Mouse (Mus musculus) CH12.LX (cell line): ENCODE measurements around the gene Chit1. TPM values are rescaled to one million over a fixed set of nuclear protein-coding genes. Genes with fewer than 3 reads are reported as not detected.

Experiments
- DNase-seq: peaks from one replicate; pipeline ENCODE4 v3.0.0-alpha.2; 2013; ENCODE audit errors: extremely low read depth
- H3K27ac ChIP-seq: 2 replicates; pipeline ENCODE4 v1.5.1; 2012; ENCODE audit warnings: low read depth, mild to moderate bottlenecking, control low read depth, moderate library complexity; ENCODE audit not compliant: insufficient read depth
- H3K27me3 ChIP-seq: replicated peaks from 2 replicates; pipeline ENCODE3; 2012; ENCODE audit warnings: inconsistent platforms
- H3K36me3 ChIP-seq, 2 experiments: replicated peaks in 1 of 2; 2 replicates each; pipeline versions ENCODE3 to v1.6.1; 2012; ENCODE audit warnings: inconsistent platforms in 1 of 2, low read length in 1 of 2, mild to moderate bottlenecking in 1 of 2, mixed read lengths in 1 of 2, moderate library complexity in 1 of 2; ENCODE audit not compliant: control insufficient read depth in 1 of 2, insufficient read depth in 1 of 2
- H3K4me1 ChIP-seq, 2 experiments: 2 replicates each; pipeline ENCODE4 v1.6.1; 2012; ENCODE audit warnings: inconsistent platforms in 1 of 2, moderate library complexity in 1 of 2; ENCODE audit not compliant: insufficient read depth in 2 of 2, control insufficient read depth in 1 of 2
- H3K4me2 ChIP-seq: 2 replicates; pipeline ENCODE4 v1.6.1; 2012; ENCODE audit warnings: low read depth, mild to moderate bottlenecking, control low read depth; ENCODE audit not compliant: poor library complexity, insufficient read depth, severe bottlenecking
- H3K4me3 ChIP-seq, 3 experiments: fragments of 150-350 bp in 1 of 3; sonication (generic) in 1 of 3; replicated peaks in 1 of 3; 2 replicates each; pipeline versions ENCODE3 to v1.5.1; 2011 to 2012; ENCODE audit warnings: low read depth in 2 of 3, low read length in 2 of 3, mild to moderate bottlenecking in 2 of 3, moderate library complexity in 2 of 3, control low read depth in 1 of 3, improper control_type of control experiment in 1 of 3, inconsistent platforms in 1 of 3, mixed read lengths in 1 of 3; ENCODE audit not compliant: poor library complexity in 1 of 3
- H3K79me2 ChIP-seq: replicated peaks from 2 replicates; pipeline ENCODE4 v1.6.1; 2012; ENCODE audit warnings: mild to moderate bottlenecking, moderate library complexity; ENCODE audit not compliant: control insufficient read depth, poor library complexity, insufficient read depth, severe bottlenecking; ENCODE audit errors: extremely low read depth
- H3K9ac ChIP-seq: 2 replicates; pipeline ENCODE4 v1.6.1; 2012; ENCODE audit warnings: low read depth, mild to moderate bottlenecking, control low read depth, moderate library complexity; ENCODE audit not compliant: insufficient read depth
- H3K9me3 ChIP-seq: replicated peaks from 2 replicates; pipeline ENCODE3; 2012; ENCODE audit warnings: low read length, inconsistent platforms, mixed read lengths
- BHLHE40 ChIP-seq: IDR thresholded peaks from 2 replicates; pipeline ENCODE4 v1.6.1; 2011; ENCODE audit warnings: mild to moderate bottlenecking, low read depth, low read length, improper control_type of control experiment
- CHD2 ChIP-seq: IDR thresholded peaks from 2 replicates; pipeline ENCODE4 v1.6.1; 2011; ENCODE audit warnings: low read length, improper control_type of control experiment
- E2F4 ChIP-seq: IDR thresholded peaks from 2 replicates; pipeline ENCODE4 v1.6.1; 2011; ENCODE audit warnings: low read depth, low read length, improper control_type of control experiment; ENCODE audit not compliant: insufficient replicate concordance
- ELF1 ChIP-seq: IDR thresholded peaks from 2 replicates; pipeline ENCODE4 v1.6.1; 2014; ENCODE audit warnings: low read depth, mild to moderate bottlenecking, inconsistent platforms, low read length, improper control_type of control experiment
- GABPA ChIP-seq: IDR thresholded peaks from 2 replicates; pipeline ENCODE4 v1.6.1; 2012; ENCODE audit warnings: low read depth, low read length, improper control_type of control experiment, inconsistent platforms; ENCODE audit not compliant: insufficient replicate concordance
- IRF4 ChIP-seq: IDR thresholded peaks from 2 replicates; pipeline ENCODE4 v1.6.1; 2014; ENCODE audit warnings: low read depth, mild to moderate bottlenecking, inconsistent platforms, low read length, improper control_type of control experiment
- JUND ChIP-seq: conservative IDR thresholded peaks from 2 replicates; pipeline ENCODE4 v1.6.1; 2011; ENCODE audit warnings: low read depth, low read length, improper control_type of control experiment
- MAFK ChIP-seq: IDR thresholded peaks from 2 replicates; pipeline ENCODE4 v1.6.1; 2011; ENCODE audit warnings: low read length, improper control_type of control experiment; ENCODE audit not compliant: insufficient replicate concordance
- MAX ChIP-seq: IDR thresholded peaks from 2 replicates; pipeline ENCODE4 v1.6.1; 2011; ENCODE audit warnings: low read length, improper control_type of control experiment
- MAZ ChIP-seq: IDR thresholded peaks from 2 replicates; pipeline ENCODE4 v1.6.1; 2012; ENCODE audit warnings: low read depth, mild to moderate bottlenecking, inconsistent platforms, low read length, improper control_type of control experiment, moderate library complexity
- MEF2A ChIP-seq: IDR thresholded peaks from 2 replicates; pipeline ENCODE4 v1.6.1; 2014; ENCODE audit warnings: low read depth, mild to moderate bottlenecking, inconsistent platforms, low read length, improper control_type of control experiment, borderline replicate concordance
- MXI1 ChIP-seq: IDR thresholded peaks from 2 replicates; pipeline ENCODE4 v1.6.1; 2011; ENCODE audit warnings: mild to moderate bottlenecking, low read depth, low read length, improper control_type of control experiment
- MYC ChIP-seq: IDR thresholded peaks from 2 replicates; pipeline ENCODE4 v1.6.1; 2011; ENCODE audit warnings: low read depth, mild to moderate bottlenecking, improper control_type of control experiment, low read length
- NELFE ChIP-seq: IDR thresholded peaks from 2 replicates; pipeline ENCODE4 v1.6.1; 2011; ENCODE audit warnings: low read depth, low read length, improper control_type of control experiment
- NRF1 ChIP-seq: IDR thresholded peaks from 2 replicates; pipeline ENCODE4 v1.6.1; 2014; ENCODE audit warnings: low read depth, mild to moderate bottlenecking, inconsistent platforms, low read length, improper control_type of control experiment, moderate library complexity
- RAD21 ChIP-seq: IDR thresholded peaks from 2 replicates; pipeline ENCODE4 v1.6.1; 2011; ENCODE audit warnings: low read depth, mild to moderate bottlenecking, low read length, improper control_type of control experiment, moderate library complexity
- SIN3A ChIP-seq: IDR thresholded peaks from 2 replicates; pipeline ENCODE4 v1.6.1; 2012; ENCODE audit warnings: low read length, improper control_type of control experiment, inconsistent platforms
- TCF12 ChIP-seq: IDR thresholded peaks from 2 replicates; pipeline ENCODE4 v1.6.1; 2014; ENCODE audit warnings: low read depth, mild to moderate bottlenecking, inconsistent platforms, low read length, improper control_type of control experiment
- USF1 ChIP-seq: IDR thresholded peaks from 2 replicates; pipeline ENCODE4 v1.6.1; 2014; ENCODE audit warnings: low read depth, mild to moderate bottlenecking, inconsistent platforms, low read length, improper control_type of control experiment
- ZNF384 ChIP-seq: IDR thresholded peaks from 2 replicates; pipeline ENCODE4 v1.6.1; 2012; ENCODE audit warnings: low read depth, low read length, improper control_type of control experiment, inconsistent platforms
- dilution Hi-C: fragments of 300-500 bp; cut with MboI; formaldehyde crosslinking; loops from 2 replicates; pipeline ENCODE4 v1.14.3; 2020; ENCODE audit warnings: low sequenced_read_pairs; ENCODE audit not compliant: extremely low pct_unique_long_range_greater_than_20kb, extremely low pct_ligation_motif_present
- in situ Hi-C: fragments of 300-500 bp; cut with MboI; formaldehyde crosslinking; loops from 3 replicates; pipeline ENCODE4 v1.14.3; 2019; ENCODE audit warnings: low sequenced_read_pairs, low pct_ligation_motif_present, low pct_unique_long_range_greater_than_20kb, mixed read lengths
- polyA plus RNA-seq: library from polyadenylated mRNA; unstranded; fragments of >175 nt; gene quantifications from 2 replicates; pipeline ENCODE4 v1.2.1, GENCODE M21; 2012; ENCODE audit warnings: low read depth; ENCODE audit not compliant: insufficient read length
- total RNA-seq, 2 experiments: library from RNA; depleted of rRNA; stranded (reverse); fragments of 300-350 nt in 1 of 2; fragments of >200 nt in 1 of 2; gene quantifications; 2 replicates each; pipeline ENCODE4 v1.2.3; 2012 to 2014

The Chit1 gene
- total and polyA plus RNA-seq, 3 experiments, result 0.25 to 0.47 (median 0.36) TPM

- Histone ChIP-seq H3K9me3 (peaks cover 4% of the 10 kb centered on the region), H3K27ac (no peak overlapping the region), H3K4me1 (peaks cover 30 to 73% of the 10 kb centered on the region in 2 experiments), H3K27me3 (peaks cover 19% of the 10 kb centered on the region), H3K4me3 (no peak overlapping the region), H3K36me3 (no peaks in the 10 kb centered on the region), H3K9ac (no peak overlapping the region), H3K4me2 (peak overlapping the region; percentile 71; the same call in 1 of the 2 replicates), H3K79me2 (no peaks in the 10 kb centered on the region)
- dilution Hi-C loops, result no loop called here
- in situ Hi-C loops, result no loop called here
- TF ChIP-seq NRF1 (no peak), BHLHE40 (no peak), USF1 (no peak), CHD2 (no peak), ELF1 (no peak), JUND (no peak), E2F4 (no peak), ZNF384 (no peak), IRF4 (no peak), RAD21 (no peak), GABPA (no peak), MYC (no peak), MEF2A (no peak), MAZ (no peak), MAX (no peak), NELFE (no peak), TCF12 (no peak), SIN3A (no peak), MAFK (no peak)
- no peak for DNase-seq
These were observed 49.1 kb upstream of the Chit1 start for GRCm38 (mm10) chr1:134061915-134062314.

GRCm38 (mm10) chr1:134062411-134063085, 48.5 kb upstream of the Chit1 start:
- Histone ChIP-seq H3K79me2 (no peaks in the 10 kb centered on the region), H3K36me3 (no peaks in the 10 kb centered on the region), H3K27ac (peak overlapping the region; percentile 84), H3K9me3 (peaks cover 4% of the 10 kb centered on the region), H3K27me3 (peaks cover 16% of the 10 kb centered on the region), H3K9ac (no peak overlapping the region), H3K4me2 (peak overlapping the region; percentile 69), H3K4me3 (peak overlapping the region in 1 of 3 experiments; percentile 28), H3K4me1 (peaks cover 36 to 79% of the 10 kb centered on the region in 2 experiments)
- no peak for DNase-seq
- dilution Hi-C loops, result no loop called here
- TF ChIP-seq MAZ (0 out of 2 replicates have a peak, but pooled peaks have one; percentile 8), MXI1 (no peak; the same call in 1 of the 2 replicates)
- in situ Hi-C loops, result no loop called here
